Mouse (Mus musculus) ES-E14 (cell line): ENCODE data around the gene Kat6b.

ENCODE experiments used
- CHD2 ChIP-seq: IDR thresholded peaks from 2 replicates; pipeline ENCODE4 v1.6.1; 2014; ENCODE audit warnings: mild to moderate bottlenecking, low read depth, low read length, inconsistent platforms
- HCFC1 ChIP-seq: IDR thresholded peaks from 2 replicates; pipeline ENCODE4 v1.6.1; 2012; ENCODE audit warnings: low read length, inconsistent platforms, borderline replicate concordance; ENCODE audit not compliant: insufficient read depth
- MAFK ChIP-seq: IDR thresholded peaks from 2 replicates; pipeline ENCODE4 v1.6.1; 2014; ENCODE audit warnings: mild to moderate bottlenecking, low read depth, low read length, inconsistent platforms; ENCODE audit not compliant: insufficient read depth
- ZC3H11A ChIP-seq: IDR thresholded peaks from 2 replicates; pipeline ENCODE4 v1.6.1; 2012; ENCODE audit warnings: low read depth, mild to moderate bottlenecking, inconsistent platforms, low read length, borderline replicate concordance
- ZNF384 ChIP-seq: IDR thresholded peaks from 2 replicates; pipeline ENCODE4 v1.6.1; 2012; ENCODE audit warnings: low read depth, low read length, inconsistent platforms

DNA sequence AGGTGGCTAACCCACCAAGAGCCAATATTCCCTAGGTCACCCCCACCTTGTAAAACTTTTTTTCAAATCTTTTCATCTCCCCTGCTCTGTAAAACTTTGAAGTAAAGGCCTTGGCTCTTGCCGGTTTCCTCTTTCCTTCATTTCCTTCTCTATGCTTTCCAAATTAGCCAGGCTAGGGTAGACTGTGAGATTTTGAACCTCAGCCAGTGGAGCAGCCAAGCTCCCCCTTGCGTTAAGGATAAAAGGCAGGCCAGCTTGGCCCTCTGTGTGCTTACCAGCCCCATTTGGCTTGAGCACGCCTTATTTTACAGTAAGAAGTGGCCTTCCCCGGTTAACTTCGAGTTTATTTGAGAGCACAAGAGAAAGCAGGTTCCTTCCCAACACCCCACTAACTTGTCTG lies 193.2 kb downstream of the Kat6b start:
- TF ChIP-seq MAFK (no peak), CHD2 (no peak), ZC3H11A (no peak), HCFC1 (no peak), ZNF384 (no peak)
